Mouse (Mus musculus) urinary bladder, postnatal 36 days (tissue): ENCODE results near the gene Cox7a1.
"Not testable (repeated sequence)": the region's sequence is repeated elsewhere in the genome, so short reads cannot be mapped to it uniquely, and the experiment has no call there.

ENCODE experiments used
- DNase-seq, 2 experiments: peaks; one replicate each; pipeline ENCODE4 v3.0.0; 2022; ENCODE audit warnings: low spot score in 2 of 2, mixed read lengths in 1 of 2

Cox7a1 gene

GRCm38 (mm10) chr7:30183879-30184289 lies at the start of gene Cox7a1:
Gene Cox7a1 (plus strand): TSS chr7:30184144.
- DNase-seq = peak; percentile 81 to 86

GRCm38 (mm10) chr7:30136826-30137225 lies 47.1 kb upstream of the Cox7a1 start:
- no peak for DNase-seq

DNA sequence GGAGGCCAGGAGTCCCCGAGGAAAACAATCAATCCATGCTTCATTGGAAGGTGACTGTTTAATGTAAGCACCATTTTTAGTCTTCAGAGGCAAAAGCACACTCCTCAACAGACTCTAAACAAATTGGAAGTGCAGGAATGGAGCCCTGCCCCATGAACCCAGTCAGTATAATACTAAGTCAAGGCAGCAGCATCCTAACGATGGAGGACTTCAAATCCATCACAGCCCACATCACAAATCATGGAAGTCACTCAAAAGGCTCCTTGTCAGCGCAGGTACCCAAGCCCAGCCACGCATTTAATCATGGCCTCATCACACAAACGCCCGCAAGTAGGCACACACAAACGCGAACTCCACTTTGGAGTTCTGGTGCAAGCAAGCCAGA lies 40.8 kb upstream of the Cox7a1 start:
- no peak for DNase-seq

GRCm38 (mm10) chr7:30143555-30144209 lies 40.3 kb upstream of the Cox7a1 start:
- DNase-seq = peak; percentile 2 to 40

- no peak for DNase-seq
These were observed 36.9 kb upstream of the Cox7a1 start for GRCm38 (mm10) chr7:30147011-30147410.

GRCm38 (mm10) chr7:30154040-30154439 lies 29.9 kb upstream of the Cox7a1 start:
- DNase-seq = no peak

DNA sequence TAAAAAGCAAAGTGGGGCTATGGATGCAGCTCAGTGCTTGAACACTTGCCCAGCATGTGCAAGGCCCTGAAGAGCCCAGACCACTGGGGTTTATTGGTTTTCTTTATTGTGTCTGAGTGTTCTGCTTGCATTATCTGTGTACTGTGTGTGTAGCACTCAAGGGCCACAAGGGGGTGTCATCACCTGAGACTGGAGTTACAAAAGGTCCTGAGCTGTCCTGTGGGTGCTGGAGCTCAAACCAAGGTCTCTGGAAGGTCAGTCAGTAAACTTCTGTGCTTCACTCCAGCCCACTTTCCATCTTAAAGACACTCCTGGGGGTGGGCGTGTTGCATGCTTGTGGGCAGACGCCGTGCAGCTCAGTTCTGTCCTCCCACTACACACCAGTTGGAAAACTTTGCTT lies 28.4 kb upstream of the Cox7a1 start:
- no peak for DNase-seq

- DNase-seq = no peak
These were observed 20.8 kb upstream of the Cox7a1 start for GRCm38 (mm10) chr7:30163113-30163512.

GRCm38 (mm10) chr7:30164745-30165144 lies 19.2 kb upstream of the Cox7a1 start:
- DNase-seq = no peak

GRCm38 (mm10) chr7:30168914-30169582 lies 14.9 kb upstream of the Cox7a1 start:
- DNase-seq = no peak

- peak; percentile 90 for DNase-seq
These were observed 14.2 kb upstream of the Cox7a1 start, which contains the start of gene Zfp146 for GRCm38 (mm10) chr7:30169583-30170282. Gene Zfp146 (minus strand): TSS chr7:30169750.

- no peak for DNase-seq
These were observed 13.5 kb upstream of the Cox7a1 start for GRCm38 (mm10) chr7:30170283-30170951.

- DNase-seq = no peak
These were observed 7.5 kb upstream of the Cox7a1 start for GRCm38 (mm10) chr7:30176474-30176873.

DNA sequence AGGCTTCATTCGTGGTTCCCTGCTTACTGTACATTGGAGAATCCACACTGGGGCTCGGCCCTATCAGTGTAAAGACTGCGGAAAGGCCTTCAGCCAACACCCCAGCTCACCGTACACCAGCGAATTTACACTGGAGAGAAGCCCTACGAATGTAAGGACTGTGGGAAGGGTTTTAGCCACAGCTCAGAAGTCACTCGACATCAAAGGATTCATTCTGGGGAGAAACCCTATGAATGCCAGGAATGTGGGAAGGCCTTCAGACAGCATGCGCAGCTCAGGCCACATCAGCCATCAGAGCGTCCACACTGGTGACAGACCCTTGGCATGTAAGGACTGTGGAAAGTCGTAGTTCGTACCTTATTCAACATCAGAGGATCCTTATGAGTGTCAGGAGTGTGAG lies 5.7 kb upstream of the Cox7a1 start:
- no peak for DNase-seq

- DNase-seq = peak; percentile 61 to 67
These were observed 2.6 kb upstream of the Cox7a1 start for GRCm38 (mm10) chr7:30181308-30181707.

GRCm38 (mm10) chr7:30181929-30182328 lies 2.0 kb upstream of the Cox7a1 start:
- DNase-seq = not testable (repeated sequence)

DNA sequence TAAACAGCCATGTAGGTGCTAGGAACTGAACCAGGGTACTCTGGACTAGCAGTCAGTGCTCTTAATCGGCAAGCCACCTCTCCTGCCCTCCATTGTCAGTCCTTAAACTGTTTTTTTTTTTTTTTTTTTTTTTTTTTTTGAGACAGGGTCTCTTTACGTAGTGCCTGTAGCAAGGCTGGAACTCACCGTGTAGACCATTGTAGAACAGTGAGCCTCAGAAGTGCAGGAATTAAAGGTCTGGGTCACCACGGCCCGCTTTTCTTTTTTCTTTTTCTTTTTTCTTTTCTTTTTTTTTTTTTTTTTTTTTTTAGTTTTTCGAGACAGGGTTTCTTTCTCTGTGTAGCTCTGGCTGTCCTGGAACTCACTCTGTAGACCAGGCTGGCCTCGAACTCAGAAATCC lies 755 bp upstream of the Cox7a1 start:
- DNase-seq = not testable (repeated sequence)

DNA sequence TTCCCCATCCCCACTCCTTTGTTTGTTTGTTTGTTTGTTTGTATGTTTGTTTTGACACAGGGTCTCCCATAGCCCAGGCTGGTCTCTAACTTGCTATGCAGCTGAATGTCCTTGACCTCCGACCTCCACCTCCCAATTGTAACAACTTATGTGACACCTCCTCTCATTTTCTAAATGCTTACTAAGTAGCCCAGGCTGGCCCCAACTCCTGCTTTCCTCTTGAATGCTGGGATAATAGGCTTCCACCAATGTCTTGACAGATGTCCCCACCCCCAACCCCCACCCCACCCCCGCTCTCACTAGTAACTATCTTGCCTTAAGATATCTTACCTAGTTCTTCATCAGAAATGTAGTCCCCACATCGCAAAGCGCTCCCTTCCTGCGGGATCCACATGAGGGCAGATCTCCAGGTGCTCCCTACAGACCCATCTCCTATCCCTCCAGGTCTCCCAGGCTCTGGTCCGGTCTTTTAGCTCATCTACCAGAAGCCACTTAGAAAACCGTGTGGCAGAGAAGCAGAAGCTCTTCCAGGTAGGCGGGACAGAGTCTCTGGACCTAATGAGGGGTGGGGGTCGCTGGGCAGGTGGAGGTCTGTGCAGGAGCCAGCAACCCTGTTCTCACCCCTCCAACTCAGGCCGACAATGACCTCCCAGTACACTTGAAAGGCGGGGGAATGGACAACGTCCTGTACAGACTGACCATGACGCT lies 851 bp downstream of the Cox7a1 start:
- DNase-seq = no peak

GRCm38 (mm10) chr7:30188344-30189115 lies 4.6 kb downstream of the Cox7a1 start:
- DNase-seq = no peak

GRCm38 (mm10) chr7:30189116-30189491 lies 5.2 kb downstream of the Cox7a1 start:
- no peak for DNase-seq

DNA sequence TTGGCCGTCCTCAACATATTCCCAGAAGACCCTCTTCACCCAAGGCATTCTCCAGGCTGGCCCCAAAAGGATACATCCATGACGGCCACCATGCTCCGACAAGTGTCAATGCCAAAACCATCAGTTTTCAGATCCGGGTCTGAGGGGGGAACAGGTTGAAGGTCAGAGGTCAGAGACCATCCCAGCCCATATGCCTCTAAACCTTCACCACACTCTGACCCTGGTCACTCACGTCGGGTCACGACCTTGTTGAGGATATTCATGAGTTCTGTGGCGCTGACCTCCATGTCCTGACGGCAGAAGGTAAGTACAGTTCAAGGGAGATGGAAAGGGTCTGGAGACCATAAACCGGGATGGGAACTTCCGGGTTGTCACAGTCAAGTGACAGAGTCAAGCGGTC lies 8.1 kb downstream of the Cox7a1 start:
- DNase-seq = no peak
